Mouse (Mus musculus) C2C12 (cell line): ENCODE measurements around the gene Itch. TPM values are rescaled to one million over a fixed set of nuclear protein-coding genes. Genes with fewer than 3 reads are reported as not detected.
A peak's percentile ranks its signal among the peaks of the same experiment; 100 is the strongest.

Experiments used
- H3K27me3 ChIP-seq: one replicate; pipeline ENCODE4 v1.6.1; 2011; ENCODE audit not compliant: control insufficient read depth, insufficient read depth, insufficient read length
- H3K36me3 ChIP-seq: one replicate; pipeline ENCODE4 v1.6.1; 2011; ENCODE audit not compliant: control insufficient read depth, insufficient read depth
- H3K4me3 ChIP-seq: one replicate; pipeline ENCODE4 v1.5.1; 2011; ENCODE audit warnings: mild to moderate bottlenecking, control low read depth; ENCODE audit not compliant: poor library complexity, insufficient read depth, severe bottlenecking
- H3K79me2 ChIP-seq: one replicate; pipeline ENCODE4 v1.6.1; 2011; ENCODE audit not compliant: control insufficient read depth, insufficient read depth
- H3K79me3 ChIP-seq: one replicate; pipeline ENCODE4 v1.6.1; 2011; ENCODE audit warnings: low read depth, control low read depth
- H3ac ChIP-seq: one replicate; pipeline ENCODE3; 2011; ENCODE audit warnings: low read depth; ENCODE audit not compliant: control insufficient read depth, insufficient read length
- CTCF ChIP-seq: IDR thresholded peaks from one replicate; pipeline ENCODE4 v1.5.1; 2011; ENCODE audit not compliant: control insufficient read depth, insufficient read depth, insufficient read length
- FOSL1 ChIP-seq: IDR thresholded peaks from one replicate; pipeline ENCODE4 v1.8.0; 2011; ENCODE audit warnings: mild to moderate bottlenecking, low read length; ENCODE audit not compliant: poor library complexity, insufficient read depth, severe bottlenecking
- MAX ChIP-seq: IDR thresholded peaks from one replicate; pipeline ENCODE4 v1.6.1; 2011; ENCODE audit warnings: mild to moderate bottlenecking, control low read depth
- MYOD1 ChIP-seq: IDR thresholded peaks from one replicate; pipeline ENCODE4 v1.6.1; 2011; ENCODE audit warnings: low read depth; ENCODE audit not compliant: control insufficient read depth, insufficient read length
- MYOG ChIP-seq: IDR thresholded peaks from one replicate; pipeline ENCODE4 v1.6.1; 2011; ENCODE audit not compliant: control insufficient read depth, insufficient read length; ENCODE audit errors: extremely low read depth
- USF1 ChIP-seq: IDR thresholded peaks from one replicate; pipeline ENCODE4 v1.6.1; 2011; ENCODE audit warnings: low read depth, mild to moderate bottlenecking, control low read depth, moderate library complexity
- polyA plus RNA-seq: library from polyadenylated mRNA; unstranded; fragments of >200 nt; fragmentation: generic; extraction: Trizol; gene quantifications from one replicate; pipeline ENCODE4 v1.2.1, GENCODE M21; 2012; ENCODE audit warnings: missing spikeins

Gene Itch
- polyA plus RNA-seq, 1 experiment: 7.9 TPM

DNA sequence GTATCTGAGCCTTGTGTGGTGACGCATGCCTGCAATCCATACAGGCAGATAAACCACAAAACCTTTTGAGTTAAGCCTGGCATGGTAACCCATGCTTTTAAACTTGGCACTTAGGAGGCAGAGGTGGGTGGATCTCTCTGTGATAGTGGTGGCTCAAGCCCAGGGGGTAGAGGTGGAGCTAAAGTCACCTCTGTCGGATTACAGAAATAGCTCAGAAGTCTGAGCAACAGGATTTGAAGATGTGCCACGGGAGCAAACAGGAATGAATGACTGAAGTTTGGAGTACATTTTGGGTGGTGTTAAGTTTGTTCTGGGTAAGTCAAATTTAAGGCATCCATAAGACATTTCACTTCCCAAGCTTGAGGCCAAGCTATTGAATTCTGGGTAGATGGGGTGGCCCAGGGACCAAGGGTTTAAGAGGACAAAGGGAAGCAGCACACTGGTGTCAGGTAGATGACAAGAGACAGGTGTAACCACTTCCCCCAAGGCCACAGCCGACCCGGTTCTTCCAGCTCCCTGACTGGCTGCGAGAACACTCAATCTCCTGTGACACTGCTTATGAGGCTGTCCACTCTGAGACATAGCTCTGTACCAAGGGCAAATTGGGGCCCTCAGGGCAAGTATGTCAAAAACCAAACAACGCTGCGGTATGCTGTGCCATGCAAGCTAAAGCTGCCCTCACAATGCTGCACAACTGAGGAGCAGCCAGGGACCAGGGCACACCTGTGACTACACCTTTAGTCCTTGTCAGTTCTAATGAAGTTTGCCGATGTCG lies 139.3 kb downstream of the Itch start:
- Histone ChIP-seq H3K79me3 (no peaks in the 10 kb centered on the region), H3ac (no peak overlapping the region), H3K4me3 (no peak overlapping the region), H3K36me3 (no peaks in the 10 kb centered on the region), H3K27me3 (no peaks in the 10 kb centered on the region), H3K79me2 (no peaks in the 10 kb centered on the region)
- no peak for TF ChIP-seq FOSL1
- TF ChIP-seq CTCF: no peak
- no peak for TF ChIP-seq MAX

DNA sequence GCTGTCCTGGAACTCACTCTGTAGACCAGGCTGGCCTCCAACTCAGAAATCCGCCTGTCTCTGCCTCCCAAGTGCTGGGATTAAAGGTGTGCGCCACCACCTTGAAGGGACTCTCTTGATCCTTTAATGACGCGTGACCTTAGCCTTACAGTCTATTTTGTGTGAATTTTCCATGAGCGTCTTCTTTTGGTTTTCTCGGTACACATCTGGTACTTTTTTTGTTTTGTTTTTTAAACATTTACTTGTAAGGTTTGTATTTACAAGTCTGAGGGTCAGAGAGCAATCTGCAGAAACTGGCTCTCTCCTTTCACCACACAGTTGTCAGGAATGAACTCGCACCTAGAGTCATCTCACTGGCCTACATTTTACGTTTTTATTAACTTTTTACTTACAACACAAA lies 140.3 kb downstream of the Itch start:
- H3K4me3 ChIP-seq: no peak overlapping the region
- no peaks in the 10 kb centered on the region for H3K79me3 ChIP-seq
- H3K79me2 ChIP-seq: no peaks in the 10 kb centered on the region
- no peaks in the 10 kb centered on the region for H3K27me3 ChIP-seq
- no peaks in the 10 kb centered on the region for H3K36me3 ChIP-seq
- no peak for TF ChIP-seq MYOG
- TF ChIP-seq MAX: no peak
- no peak for TF ChIP-seq CTCF
- no peak for TF ChIP-seq FOSL1
- TF ChIP-seq USF1: no peak
- no peak overlapping the region for H3ac ChIP-seq

DNA sequence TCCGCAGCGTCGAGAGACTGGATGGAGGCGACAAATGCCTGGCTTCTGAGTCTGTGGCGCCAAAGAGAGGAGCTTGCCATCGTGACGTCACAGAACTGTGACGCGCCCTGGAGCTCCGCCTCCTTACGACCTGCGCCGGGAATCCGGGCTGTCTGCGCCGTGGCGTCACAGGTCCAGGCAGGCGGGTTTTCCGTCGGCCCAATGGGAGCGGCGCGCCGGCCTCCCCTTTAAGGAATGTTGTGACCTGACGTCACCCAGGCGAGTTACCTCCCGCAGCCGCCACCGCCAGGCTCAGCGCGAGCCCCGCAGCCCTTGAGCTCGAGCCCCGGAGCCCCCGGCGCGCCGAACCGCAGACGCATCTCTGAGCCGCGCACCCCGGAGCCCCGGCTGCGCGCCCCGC lies 142.9 kb downstream of the Itch start, which contains the start of gene Map1lc3a:
Gene Map1lc3a, plus strand, starts transcription at position 103 of the 400 bp plus-strand sequence.
- H3K27me3 ChIP-seq: no peaks in the 10 kb centered on the region
- peak within 1 kb of the TSS; percentile 72 for H3ac ChIP-seq
- no peaks in the 10 kb centered on the region for H3K79me3 ChIP-seq
- H3K79me2 ChIP-seq: no peaks in the 10 kb centered on the region
- H3K4me3 ChIP-seq: peak within 1 kb of the TSS; percentile 76
- peak; percentile 26 for TF ChIP-seq MAX
- TF ChIP-seq MYOD1: no peak
- no peaks in the 10 kb centered on the region for H3K36me3 ChIP-seq

Other genes starting within 250 kb of the Itch start
- gene Eif2s2, start 240.6 kb upstream of the Itch start, polyA plus RNA-seq: 91.2 TPM
- not detected for gene Gm14226, start 115.2 kb upstream of the Itch start, polyA plus RNA-seq
- gene Ahcy, start 59.0 kb upstream of the Itch start, polyA plus RNA-seq: 127 TPM
- gene Dynlrb1, start 103.0 kb downstream of the Itch start, polyA plus RNA-seq: 350 TPM
- gene Map1lc3a, start 142.8 kb downstream of the Itch start, polyA plus RNA-seq: 63.1 TPM
- 30.7 TPM for gene Pigu, start 223.9 kb downstream of the Itch start, polyA plus RNA-seq
- gene Trp53inp2, start 247.6 kb downstream of the Itch start, polyA plus RNA-seq: 13.8 TPM